Mouse (Mus musculus) cerebellum, adult 18-20 months (tissue): ENCODE data around the gene Ehmt1.
A peak's percentile ranks its signal among the peaks of the same experiment; 100 is the strongest.
"Not testable (repeated sequence)": the region's sequence is repeated elsewhere in the genome, so short reads cannot be mapped to it uniquely, and the experiment has no call there.

Source experiments
- DNase-seq, 2 experiments: peaks; one replicate each; pipeline ENCODE4 v3.0.0; 2021

Ehmt1 gene

DNA sequence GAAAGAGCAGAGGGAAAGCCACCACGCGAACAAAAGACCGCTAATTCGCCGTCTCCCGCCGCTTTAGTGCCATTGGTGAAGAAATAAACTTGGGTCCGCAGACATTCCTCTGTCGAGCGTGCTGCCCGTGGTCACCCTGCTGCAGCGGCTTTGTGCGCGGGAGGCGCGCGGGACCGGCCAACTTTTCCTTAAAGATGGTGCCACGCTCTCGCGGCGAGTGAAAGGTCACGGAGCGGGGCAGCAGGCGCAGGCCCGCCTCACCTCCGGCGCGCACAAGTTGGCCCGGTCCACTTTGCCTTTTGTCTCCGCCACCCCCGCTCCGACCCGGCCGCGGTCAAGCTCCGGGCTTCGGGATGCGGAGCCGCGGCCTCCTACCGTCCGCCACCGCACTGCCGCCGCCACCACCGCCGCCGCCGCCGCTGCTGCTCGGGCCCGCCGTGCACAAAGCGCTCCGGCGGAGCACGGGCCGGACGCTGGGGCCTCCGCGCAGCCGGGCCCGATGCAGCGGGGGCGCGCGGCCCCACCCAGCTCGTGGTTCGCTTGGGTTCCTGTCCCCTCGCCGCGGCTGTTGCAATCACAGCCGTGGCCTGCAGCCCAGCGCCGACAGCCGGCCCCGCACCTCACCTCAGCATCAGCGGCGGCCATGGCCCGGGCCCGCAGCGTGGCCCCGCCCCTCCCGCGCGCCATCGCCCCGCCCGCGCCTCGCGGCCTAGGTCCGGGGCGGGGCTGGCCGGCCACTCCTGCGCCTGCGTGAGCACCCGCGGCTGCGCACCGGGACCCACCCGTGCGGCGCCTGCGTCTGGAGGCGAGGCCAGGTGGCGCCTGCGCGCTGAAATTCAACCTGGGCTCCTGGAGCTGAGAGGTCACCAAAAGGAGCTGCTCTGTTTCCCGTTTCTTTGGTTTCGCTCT lies at the start of gene Ehmt1:
Gene Ehmt1 (minus strand): TSS at position 685 of the 909 bp plus-strand sequence.
- peak; percentile 94 to 99 for DNase-seq

DNA sequence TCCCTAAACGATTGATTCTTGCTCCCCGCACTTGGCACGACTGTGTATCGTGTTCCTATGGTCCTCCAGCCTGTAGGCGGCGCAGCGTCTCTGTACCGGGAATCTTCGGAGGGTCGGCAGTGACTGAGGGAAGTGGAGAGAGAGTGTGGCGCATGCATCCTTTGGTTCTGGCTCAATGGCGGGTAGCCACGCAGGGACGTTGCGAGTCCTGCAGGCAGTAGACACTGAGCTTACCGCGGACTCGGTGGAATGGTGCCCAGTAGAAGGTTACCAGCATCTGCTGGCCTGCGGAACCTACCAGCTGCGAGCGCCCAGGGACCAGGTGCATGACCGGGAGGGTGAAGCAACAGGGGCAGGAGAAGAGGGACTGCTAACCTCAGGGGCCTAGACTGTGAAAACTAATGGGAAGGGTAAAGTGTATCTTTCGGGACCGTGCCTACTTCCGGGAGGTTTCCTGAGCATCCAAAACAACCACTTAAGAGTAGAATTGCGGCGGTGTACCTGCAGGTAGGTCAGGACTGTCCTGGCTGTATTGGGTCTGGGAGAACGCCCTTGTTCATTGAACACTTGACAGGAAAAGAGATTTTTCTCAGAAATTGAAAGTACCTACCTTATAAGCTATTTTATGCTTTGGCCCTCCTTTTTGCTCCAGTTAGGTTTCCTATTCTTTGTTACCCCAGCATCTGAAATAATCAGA lies 43.0 kb upstream of the Ehmt1 start, which contains the start of gene Dph7:
Gene Dph7 (plus strand): TSS at position 97 of the 697 bp plus-strand sequence.
- peak; percentile 89 to 92 for DNase-seq

DNA sequence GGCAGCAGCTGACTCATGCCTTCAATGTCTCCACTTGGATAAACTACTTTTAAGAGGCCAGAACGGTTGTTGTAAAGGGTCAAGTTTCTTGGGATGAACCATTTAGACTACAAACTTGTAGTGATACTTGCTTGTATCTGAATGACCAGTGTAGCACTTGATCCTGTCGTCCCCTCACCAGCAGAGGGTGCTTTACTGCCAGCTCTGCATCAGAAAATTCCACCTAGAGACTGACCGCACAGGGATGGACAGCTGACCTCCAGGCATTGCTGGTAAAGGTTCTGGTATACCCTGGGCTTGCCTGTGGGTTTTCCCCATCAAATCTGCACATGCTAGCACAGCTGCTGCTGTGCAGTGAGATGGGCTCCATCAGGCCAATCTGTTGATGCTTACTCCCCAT lies 41.5 kb upstream of the Ehmt1 start:
- peak in 1 of 2 experiments; percentile 38 for DNase-seq

DNA sequence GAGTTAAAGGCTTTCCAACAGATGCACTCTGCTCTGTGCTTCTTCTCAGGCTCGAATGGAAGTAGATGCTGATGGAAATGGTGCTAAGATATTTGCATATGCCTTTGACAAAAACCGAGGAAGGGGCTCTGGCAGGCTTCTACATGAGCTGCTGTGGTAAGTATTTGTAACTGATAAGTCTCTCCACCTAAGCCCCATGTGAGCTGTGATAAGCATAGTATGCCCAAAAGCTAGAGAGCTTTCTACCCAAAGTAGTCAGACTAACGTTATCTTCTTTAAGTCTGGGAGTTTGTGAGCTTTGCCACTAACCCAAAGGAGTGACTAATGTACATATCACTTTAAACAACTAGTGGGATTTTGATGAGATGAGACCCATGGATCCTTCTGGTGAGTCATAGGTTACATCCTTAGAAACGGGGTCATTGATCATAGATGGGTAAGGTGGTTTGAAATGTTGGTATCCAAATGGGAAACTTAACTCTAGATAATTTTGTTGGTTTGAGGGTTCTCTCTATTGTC lies 33.2 kb upstream of the Ehmt1 start:
- DNase-seq, result no peak

DNA sequence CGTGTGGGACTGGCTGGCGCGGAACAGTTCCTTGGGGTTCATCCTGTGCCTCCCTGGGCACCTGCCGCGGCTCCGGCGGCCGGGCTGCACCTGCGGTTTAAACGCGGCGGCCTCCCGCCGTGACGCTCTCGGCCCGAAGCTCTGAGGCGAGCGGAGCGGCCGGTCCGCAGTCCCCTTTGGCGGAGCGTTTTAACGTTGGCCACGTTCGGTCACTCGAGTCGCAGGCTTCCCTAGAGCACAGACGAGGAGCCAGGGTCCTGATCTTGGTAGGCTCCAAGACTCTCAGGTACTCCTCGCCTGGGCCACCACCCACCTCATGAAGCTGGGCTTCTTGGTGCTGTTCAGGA lies 30.7 kb upstream of the Ehmt1 start:
- peak in 1 of 2 experiments; percentile 20 for DNase-seq

DNA sequence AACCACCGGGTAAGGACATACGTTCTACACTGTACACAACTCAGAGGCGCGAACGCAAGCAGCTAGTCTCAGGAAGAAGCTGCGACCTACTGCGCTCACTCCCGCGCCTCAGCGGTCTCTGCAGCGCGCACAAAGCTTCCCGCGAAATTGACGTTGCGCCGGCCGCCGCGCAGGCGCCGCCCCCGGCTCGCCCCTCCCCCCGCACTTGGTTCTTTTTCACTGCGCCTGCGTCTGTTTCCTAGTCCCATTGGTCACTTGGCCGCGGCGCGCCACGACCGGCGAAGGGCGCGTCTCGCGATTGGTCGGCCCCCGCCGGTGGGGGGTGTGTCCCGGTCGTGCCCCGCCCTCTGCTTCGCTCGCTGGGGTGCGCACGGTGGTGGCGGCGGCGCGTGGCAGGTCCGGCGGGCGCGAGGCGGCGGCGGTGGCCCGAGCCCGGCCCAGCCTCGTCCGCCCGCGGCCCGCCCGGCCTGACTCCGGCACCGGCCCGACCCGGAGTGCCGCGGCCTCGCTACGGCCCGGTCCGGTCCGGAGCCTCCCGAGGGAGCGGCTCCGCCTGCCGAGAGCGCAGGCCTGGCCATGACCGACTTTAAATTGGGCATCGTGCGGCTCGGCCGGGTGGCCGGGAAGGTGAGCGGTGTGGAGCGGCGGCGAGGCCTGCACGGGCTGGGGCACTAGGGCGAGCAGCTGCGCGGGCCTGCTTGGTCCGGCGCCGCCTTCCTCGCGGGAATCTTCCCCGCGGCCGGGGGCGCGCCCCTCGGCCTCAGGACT lies 30.2 kb upstream of the Ehmt1 start, which contains the start of gene Zmynd19:
Gene Zmynd19 (plus strand): TSS at position 372 of the 768 bp plus-strand sequence.
- peak; percentile 98 to 99 for DNase-seq

DNA sequence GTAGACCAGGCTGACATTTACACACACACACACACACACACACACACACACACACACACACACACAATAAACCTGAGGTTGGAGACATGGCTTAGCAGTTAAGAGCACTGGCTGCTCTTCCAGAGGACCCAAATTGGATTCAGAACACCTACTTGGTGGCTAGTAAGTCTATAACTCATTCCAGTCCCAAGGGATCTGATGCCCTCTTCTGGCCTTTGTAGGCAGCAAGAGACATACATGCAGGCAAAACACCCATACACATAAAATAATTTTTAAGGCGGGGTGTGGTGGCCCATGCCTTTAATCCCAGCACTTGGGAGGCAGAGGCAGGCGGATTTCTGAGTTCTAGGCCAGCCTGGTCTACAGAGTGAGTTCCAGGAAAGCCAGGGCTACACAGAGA lies 24.9 kb upstream of the Ehmt1 start:
- DNase-seq, result not testable (repeated sequence)

DNA sequence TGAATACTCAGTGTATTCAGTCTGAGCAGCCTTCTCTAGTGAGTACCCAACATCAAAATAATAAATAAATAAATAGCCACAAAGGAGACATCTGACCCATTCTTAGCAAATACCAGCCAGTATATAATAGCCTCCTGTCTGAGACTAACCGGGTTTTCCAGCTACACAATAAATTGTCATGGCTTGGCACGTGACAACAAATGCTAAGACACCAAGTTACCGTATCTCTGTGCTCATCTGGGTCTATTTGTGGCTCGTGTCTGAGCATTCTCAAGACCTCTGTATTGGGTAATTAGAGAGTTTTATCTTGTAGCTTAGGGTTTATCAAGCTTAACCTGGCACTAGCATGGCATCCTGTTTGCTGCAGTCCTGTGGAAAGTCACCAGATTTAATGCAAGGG lies 22.7 kb upstream of the Ehmt1 start:
- no peak for DNase-seq

DNA sequence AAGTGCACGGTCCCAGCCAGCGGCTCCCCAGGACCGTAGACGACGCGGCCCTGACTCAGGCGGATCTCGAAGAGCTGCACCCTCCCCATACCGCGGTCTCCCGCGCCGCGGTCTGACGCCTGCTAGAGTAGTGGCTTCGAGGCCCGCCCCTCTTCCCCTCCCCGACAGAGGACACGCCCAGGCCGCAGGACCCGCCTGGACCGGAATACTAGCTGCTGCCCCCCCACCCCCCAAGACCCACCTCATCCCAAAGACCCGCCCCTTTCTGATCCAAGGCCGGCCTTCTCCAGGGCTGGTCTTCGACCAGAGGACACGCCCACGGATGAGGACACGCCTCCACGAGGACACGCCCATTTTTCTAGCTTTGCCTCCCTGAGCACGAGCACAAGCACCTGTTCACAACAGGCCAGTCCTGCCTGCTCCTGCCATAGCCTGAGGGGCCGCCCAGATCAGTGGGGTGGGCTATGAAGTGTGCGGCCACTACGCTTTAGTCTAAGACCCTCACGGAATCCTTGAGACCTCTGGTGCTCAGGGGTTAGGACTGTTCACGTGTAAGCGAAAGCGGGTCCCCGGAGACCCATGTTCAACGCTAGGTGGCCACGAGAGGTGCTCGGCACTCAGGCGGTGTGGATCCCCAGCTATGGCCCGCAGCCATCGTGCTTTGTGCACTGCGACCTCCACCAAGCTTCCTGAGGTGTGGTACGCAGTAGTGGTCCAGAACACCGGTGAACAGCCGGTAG lies 15.8 kb upstream of the Ehmt1 start, which contains the start of gene Arrdc1:
Gene Arrdc1 (minus strand): TSS at position 196 of the 740 bp plus-strand sequence.
- DNase-seq, result peak; percentile 84 to 92

DNA sequence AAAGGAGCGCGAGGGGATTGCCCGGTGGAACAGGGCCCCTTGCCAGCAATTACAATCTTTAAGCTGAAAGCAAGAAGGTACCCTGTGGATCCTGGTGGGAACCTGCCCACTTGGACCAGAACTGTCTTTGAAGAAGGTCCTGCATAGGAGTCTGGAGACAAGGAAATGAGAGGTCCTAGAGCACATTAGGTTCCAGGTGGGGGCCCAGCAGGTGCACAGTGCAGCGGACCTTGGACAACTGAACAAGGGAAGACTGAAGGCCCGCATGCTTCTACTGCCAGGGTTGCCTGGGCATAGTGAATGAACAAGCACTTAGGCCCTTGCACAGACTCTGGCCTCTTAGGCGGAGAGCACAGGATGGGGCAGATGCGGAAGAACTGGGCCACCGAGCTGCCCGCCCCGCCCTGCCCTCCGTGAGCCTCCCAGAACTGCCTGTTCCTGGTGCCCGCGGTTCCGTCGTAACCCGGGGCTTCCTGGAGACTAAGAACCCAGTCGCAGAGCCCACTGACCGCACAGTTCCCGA lies 15.1 kb upstream of the Ehmt1 start:
- DNase-seq, result peak; percentile 52 to 61

DNA sequence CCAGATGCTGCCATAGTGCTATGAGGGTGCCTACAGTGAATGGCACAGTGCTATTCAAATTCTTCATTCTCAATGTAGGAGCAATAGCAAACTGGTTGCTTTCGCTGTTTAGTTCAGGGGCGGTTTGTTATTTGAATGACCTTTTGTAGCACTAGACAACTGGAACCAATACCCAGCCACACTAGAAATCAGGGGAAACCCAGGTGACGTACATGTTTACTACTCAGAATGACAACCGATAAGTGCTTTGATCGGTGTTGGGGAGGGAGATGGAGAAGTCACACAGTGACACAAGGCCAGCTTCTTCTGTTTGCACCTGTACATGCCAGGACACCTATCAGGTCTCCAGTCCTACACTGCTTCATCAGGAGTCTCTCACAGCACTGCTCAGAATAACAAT lies 10.2 kb upstream of the Ehmt1 start:
- no peak for DNase-seq

DNA sequence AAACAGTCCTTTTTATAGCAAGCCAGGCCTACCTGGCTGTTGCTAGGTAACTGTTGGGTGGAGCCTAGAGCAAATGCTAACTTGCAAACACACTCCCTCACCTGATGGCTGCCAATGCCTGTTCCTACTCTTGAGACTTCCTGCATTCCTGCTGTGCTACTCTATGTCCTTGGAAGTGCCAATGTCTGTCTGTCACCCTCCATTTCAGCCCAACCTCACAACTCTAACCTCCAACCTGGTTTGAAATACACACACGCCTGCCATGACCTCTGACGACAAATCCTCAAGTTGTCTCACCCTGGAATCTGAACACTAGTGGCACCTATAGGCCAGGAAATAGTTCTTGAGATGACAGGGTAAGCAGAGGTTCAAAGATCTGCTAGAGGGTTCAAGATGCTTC lies 9.7 kb upstream of the Ehmt1 start:
- DNase-seq, result no peak

DNA sequence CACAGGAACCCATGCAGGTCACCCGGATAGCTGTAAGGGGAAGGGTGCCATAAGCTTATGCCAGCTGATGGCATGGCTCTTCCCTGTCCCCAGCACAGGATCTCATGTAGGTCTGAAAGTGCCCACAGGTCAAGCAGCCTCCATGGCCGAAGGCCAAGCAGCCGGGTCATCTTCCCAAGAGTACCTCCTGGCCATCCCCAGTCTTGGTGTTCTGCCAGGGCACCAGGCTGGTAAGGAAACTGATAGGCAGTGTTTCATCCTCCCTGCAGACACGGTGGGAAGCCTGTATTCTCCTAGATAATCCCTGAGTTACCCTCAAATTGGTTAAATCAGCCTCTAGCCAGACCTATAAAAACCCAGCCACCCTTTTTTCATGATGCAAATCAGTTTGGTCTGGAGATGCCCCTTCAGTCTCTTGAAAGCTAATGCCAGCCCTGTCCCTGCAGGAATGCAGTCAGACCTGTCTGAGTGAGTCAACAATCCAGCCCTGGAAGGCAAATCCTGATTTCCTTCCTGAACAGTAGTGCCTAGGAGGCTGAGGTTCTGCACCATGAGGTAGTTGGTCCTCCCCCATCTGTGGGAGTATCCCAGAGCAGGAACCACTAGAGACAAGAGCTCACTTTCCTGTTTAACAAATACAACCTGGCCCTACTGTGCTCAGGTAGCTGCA lies 8.5 kb upstream of the Ehmt1 start:
- peak; percentile 46 to 49 for DNase-seq

DNA sequence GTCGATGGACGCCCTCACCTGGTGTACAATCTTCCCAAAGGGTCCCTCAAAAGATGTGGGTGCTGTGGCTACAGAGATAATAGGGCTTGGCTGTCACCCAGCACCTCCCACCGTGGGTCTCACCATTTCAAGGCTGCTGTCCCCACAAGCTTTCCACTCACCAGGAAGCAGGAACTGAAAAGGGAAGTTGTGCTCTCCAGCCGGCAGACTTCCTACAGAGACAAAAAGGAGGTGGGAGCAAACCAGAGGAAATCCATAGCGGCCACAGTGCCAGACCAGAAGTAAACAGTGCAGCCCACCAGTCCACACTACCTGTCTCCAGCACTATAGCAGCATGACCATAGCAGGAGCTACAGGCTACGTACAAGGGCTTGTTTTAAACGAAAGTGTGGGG lies 7.5 kb upstream of the Ehmt1 start:
- DNase-seq, result no peak

DNA sequence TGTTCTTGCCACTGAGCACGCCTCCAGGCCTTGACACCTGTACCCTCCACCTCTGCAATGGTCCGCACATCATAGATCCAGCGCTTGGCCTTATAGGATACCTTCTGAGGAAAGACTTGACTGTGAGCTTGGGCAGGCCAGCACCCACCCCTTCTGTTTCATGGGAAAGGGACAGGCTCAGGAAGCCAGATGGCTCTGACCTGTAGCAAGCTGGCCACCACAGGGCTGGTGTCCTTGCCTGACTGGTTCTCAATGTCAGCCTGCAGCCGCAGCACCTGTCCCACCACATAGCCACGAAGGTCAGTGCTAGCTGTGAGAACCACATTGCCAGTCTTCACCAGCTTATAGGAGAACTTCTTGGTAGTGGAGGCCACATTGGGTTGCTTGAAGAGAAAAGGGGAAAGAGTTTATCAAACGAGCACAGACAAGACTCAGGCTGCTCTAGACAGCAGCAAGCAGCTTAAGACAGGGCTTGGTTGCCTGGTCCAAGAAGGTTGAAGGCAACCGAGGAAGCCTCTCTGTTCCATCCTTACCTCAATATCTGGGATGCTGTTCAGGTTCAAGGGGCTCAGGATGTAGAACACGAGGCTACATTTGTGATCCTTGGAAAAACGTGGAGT lies 7.0 kb upstream of the Ehmt1 start:
- no peak for DNase-seq

DNA sequence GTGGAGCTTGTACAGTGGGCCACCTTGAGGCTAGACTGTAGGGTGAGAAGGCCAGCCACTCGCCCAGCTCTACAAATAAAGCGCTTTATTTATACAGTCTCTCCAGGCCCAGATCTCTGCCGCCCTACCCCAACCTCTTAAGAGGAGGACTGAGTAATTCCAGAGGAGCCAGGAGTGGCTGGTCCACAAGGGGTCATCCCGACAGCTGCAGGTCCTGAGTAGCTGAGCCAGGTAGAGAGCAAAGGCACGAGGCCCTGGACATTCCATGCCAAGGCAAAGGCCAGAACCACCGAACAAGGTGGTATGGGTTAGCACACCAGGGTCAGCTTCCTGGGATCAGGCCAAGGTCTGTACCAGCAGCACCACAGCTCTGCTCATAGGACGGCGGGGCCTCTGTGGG lies 5.9 kb upstream of the Ehmt1 start:
- DNase-seq, result no peak

DNA sequence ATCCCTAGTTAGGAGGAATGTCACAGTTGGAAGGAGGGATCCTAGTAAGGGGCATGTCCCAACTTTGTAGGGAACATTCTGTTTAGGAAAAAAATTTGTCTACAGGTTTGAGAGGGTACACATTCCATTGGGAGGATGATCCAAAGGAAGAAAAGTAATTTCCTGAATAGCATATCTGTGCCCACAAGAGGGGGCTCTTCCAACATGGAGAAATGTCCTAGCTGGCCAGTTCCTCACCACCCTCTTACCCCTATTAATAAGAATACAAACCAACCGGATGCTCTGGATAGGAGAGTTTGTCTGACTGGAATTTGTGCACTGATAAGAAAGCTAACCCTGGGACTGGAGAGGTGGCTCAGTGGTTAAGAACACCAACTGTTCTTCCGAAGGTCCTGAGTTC lies 4.1 kb upstream of the Ehmt1 start:
- DNase-seq, result no peak

DNA sequence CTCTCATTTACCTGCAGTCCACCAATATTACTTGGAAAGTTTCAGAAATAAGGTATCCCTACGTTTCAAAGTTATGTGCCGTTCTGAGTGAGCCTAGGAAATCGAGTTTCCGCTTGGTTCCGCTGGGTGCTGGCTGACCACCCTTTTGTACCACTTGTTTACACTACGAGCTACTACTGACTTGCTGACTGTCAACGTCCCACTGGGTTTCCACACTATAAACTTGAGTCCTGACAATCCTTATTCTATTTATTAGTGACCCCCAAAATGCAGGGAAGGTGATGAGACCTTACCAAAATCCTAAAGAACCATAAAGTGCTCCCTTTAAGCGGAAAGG lies 393 bp upstream of the Ehmt1 start:
- no peak for DNase-seq

DNA sequence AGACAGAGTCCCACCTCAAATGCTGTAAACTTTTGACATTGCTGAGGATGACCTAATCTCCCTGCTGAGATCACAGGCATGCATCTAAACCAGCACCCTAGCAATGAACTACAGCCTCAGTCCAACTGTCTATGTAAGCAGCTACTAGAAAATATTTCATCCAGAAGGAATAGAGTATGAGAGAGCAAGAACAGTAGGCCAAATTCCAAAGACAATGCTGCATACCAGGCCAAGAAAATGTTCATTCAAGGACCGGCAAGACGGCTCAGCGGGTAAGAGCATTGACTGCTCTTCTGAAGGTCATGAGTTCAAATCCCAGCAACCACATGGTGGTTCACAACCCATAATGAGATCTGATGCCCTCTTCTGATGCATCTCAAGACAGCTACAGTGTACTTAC lies 4.7 kb downstream of the Ehmt1 start:
- no peak for DNase-seq

DNA sequence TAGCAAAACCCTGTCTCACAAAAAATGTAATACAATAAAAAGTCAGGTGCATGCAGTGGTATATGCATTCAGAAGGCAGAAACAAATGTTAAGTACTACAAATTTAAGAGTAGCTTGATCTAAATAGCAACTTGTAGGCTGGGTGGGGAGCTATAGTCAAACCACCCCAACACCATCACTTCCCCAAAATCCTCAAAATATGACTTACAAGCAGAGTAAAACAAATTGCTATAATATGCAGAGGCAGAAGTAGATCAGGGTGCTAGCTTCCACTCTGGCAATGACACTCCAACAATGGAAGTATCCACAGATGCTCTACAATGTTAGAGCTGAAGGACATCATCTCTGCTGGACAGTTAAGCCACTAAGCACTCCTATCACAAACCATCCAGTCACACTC lies 6.8 kb downstream of the Ehmt1 start:
- no peak for DNase-seq

DNA sequence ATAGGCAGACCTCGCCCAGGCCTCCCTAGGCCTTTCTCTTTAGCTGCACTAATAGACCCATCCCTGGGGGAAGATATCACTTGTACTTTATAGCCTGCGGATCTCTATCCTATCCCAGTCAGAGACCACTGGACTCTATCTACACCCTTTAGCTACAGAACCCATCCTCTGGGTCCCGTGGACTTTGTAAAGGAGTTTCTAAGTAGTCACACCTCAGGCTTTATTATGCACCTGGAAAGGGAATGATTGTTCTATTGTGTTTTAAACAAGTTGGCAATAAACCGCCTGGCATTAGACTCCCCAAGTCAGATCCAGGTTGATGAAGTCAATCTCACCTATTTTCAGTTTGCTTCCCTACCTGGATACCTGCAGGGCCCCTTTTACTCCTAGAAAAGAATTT lies 7.2 kb downstream of the Ehmt1 start:
- DNase-seq, result no peak
